Mouse (Mus musculus): ENCODE results near the gene BC016579. TPM values are rescaled to one million over a fixed set of nuclear protein-coding genes. Genes with fewer than 3 reads are reported as not detected.

Gene BC016579
- polyA plus RNA-seq, 1 experiment from 2014 or later, result not detected

- WGBS, result 77% methylated on average over 2 of the region's 2 CpGs
- Histone ChIP-seq H3K4me3 (no peak overlapping the region), H3K36me3 (no peaks in the 10 kb centered on the region), H3K9me3 (replicated peaks) (no peaks in the 10 kb centered on the region), H3K9ac (no peak overlapping the region), H3K4me2 (replicated peaks) (no peak overlapping the region), H3K4me1 (no peaks in the 10 kb centered on the region; the same call in 1 of the 2 replicates), H3K27ac (no peak overlapping the region), H3K27me3 (no peaks in the 10 kb centered on the region)
- no peak for ATAC-seq (ENCODE audit: low FRiP score)
Measured at GRCm38 (mm10) chr16:45666136-45666535, 12.3 kb upstream of the BC016579 start.

GRCm38 (mm10) chr16:45662381-45662780 is 8.5 kb upstream of the BC016579 start:
- Histone ChIP-seq H3K4me2 (replicated peaks) (no peak overlapping the region), H3K9me3 (replicated peaks) (no peaks in the 10 kb centered on the region), H3K27me3 (no peaks in the 10 kb centered on the region), H3K4me3 (no peak overlapping the region), H3K27ac (no peak overlapping the region), H3K9ac (no peak overlapping the region), H3K36me3 (no peaks in the 10 kb centered on the region), H3K4me1 (no peaks in the 10 kb centered on the region)
- no peak for ATAC-seq (ENCODE audit: low FRiP score)

- H3K27me3 ChIP-seq, result peaks cover 3% of the 10 kb centered on the region; the same call in 1 of the 2 replicates
- H3K9ac ChIP-seq, result no peak overlapping the region
- no peak for ATAC-seq (ENCODE audit: low FRiP score)
- no peaks in the 10 kb centered on the region for H3K4me1 ChIP-seq
- no peak overlapping the region for H3K27ac ChIP-seq
- WGBS, result 94% methylated on average over 4 of the region's 4 CpGs
- no peak overlapping the region for H3K4me3 ChIP-seq
- no peaks in the 10 kb centered on the region for H3K36me3 ChIP-seq
- no peaks in the 10 kb centered on the region for H3K9me3 ChIP-seq (replicated peaks)
- H3K4me2 ChIP-seq (replicated peaks), result no peak overlapping the region
Measured at GRCm38 (mm10) chr16:45659596-45659995, 5.7 kb upstream of the BC016579 start.

GRCm38 (mm10) chr16:45658248-45658647 is 4.4 kb upstream of the BC016579 start:
- Histone ChIP-seq H3K4me1 (peaks cover 6% of the 10 kb centered on the region), H3K9ac (no peak overlapping the region), H3K4me2 (replicated peaks) (no peak overlapping the region), H3K36me3 (no peaks in the 10 kb centered on the region), H3K4me3 (no peak overlapping the region), H3K9me3 (replicated peaks) (no peaks in the 10 kb centered on the region), H3K27ac (no peak overlapping the region), H3K27me3 (peaks cover 15% of the 10 kb centered on the region)
- WGBS, result 84% methylated on average over 1 of the region's 1 CpGs
- no peak for ATAC-seq (ENCODE audit: low FRiP score)

- no peak overlapping the region for H3K4me3 ChIP-seq
- no peak overlapping the region for H3K27ac ChIP-seq
- no peak overlapping the region for H3K4me2 ChIP-seq (replicated peaks)
- no peaks in the 10 kb centered on the region for H3K9me3 ChIP-seq (replicated peaks)
- H3K36me3 ChIP-seq, result no peaks in the 10 kb centered on the region
- no peak overlapping the region for H3K9ac ChIP-seq
- 90% methylated on average over 12 of the region's 12 CpGs for WGBS
- peaks cover 8% of the 10 kb centered on the region for H3K4me1 ChIP-seq
- H3K27me3 ChIP-seq, result peaks cover 18% of the 10 kb centered on the region
- no peak for ATAC-seq (ENCODE audit: low FRiP score)
Measured at GRCm38 (mm10) chr16:45657574-45658159, 3.8 kb upstream of the BC016579 start.

- Histone ChIP-seq H3K36me3 (no peaks in the 10 kb centered on the region), H3K27me3 (peaks cover 18% of the 10 kb centered on the region), H3K4me1 (peaks cover 8% of the 10 kb centered on the region), H3K9me3 (replicated peaks) (no peaks in the 10 kb centered on the region), H3K4me2 (replicated peaks) (0 out of 2 replicates have a peak overlapping the region, but pooled peaks have one; percentile 57), H3K27ac (no peak overlapping the region), H3K9ac (no peak overlapping the region), H3K4me3 (no peak overlapping the region)
- ATAC-seq (ENCODE audit: low FRiP score), result no peak
- WGBS, result 70% methylated on average over 9 of the region's 9 CpGs
Measured at GRCm38 (mm10) chr16:45654465-45654864, 597 bp upstream of the BC016579 start.

- peaks cover 8% of the 10 kb centered on the region for H3K4me1 ChIP-seq
- WGBS, result 16% methylated on average over 17 of the region's 17 CpGs
- H3K9ac ChIP-seq, result no peak overlapping the region
- H3K27ac ChIP-seq, result no peak overlapping the region
- peak overlapping the region; percentile 25 for H3K4me3 ChIP-seq
- peak overlapping the region; percentile 57 for H3K4me2 ChIP-seq (replicated peaks)
- H3K9me3 ChIP-seq (replicated peaks), result no peaks in the 10 kb centered on the region
- ATAC-seq (ENCODE audit: low FRiP score), result no peak
- H3K27me3 ChIP-seq, result peaks cover 18% of the 10 kb centered on the region
- H3K36me3 ChIP-seq, result no peaks in the 10 kb centered on the region
Measured at GRCm38 (mm10) chr16:45653009-45653933, 597 bp downstream of the BC016579 start.

GRCm38 (mm10) chr16:45651497-45651896 is 2.4 kb downstream of the BC016579 start:
- no peak overlapping the region for H3K4me3 ChIP-seq
- H3K9me3 ChIP-seq (replicated peaks), result no peaks in the 10 kb centered on the region
- no peak overlapping the region for H3K4me2 ChIP-seq (replicated peaks)
- no peak overlapping the region for H3K27ac ChIP-seq
- no peak overlapping the region for H3K9ac ChIP-seq
- peaks cover 8% of the 10 kb centered on the region for H3K4me1 ChIP-seq
- no peak for ATAC-seq (ENCODE audit: low FRiP score)
- 83% methylated on average over 2 of the region's 2 CpGs for WGBS
- no peaks in the 10 kb centered on the region for H3K36me3 ChIP-seq
- peaks cover 18% of the 10 kb centered on the region for H3K27me3 ChIP-seq

GRCm38 (mm10) chr16:45644380-45644779 is 9.5 kb downstream of the BC016579 start:
- Histone ChIP-seq H3K4me1 (no peaks in the 10 kb centered on the region), H3K27me3 (no peaks in the 10 kb centered on the region), H3K9me3 (replicated peaks) (no peaks in the 10 kb centered on the region), H3K4me3 (no peak overlapping the region), H3K27ac (no peak overlapping the region), H3K4me2 (replicated peaks) (no peak overlapping the region), H3K9ac (no peak overlapping the region), H3K36me3 (no peaks in the 10 kb centered on the region)
- WGBS, result 75% methylated on average over 6 of the region's 6 CpGs
- ATAC-seq (ENCODE audit: low FRiP score), result no peak

- ATAC-seq (ENCODE audit: low FRiP score), result no peak
- Histone ChIP-seq H3K27me3 (no peaks in the 10 kb centered on the region), H3K9me3 (replicated peaks) (no peaks in the 10 kb centered on the region), H3K9ac (no peak overlapping the region), H3K4me3 (no peak overlapping the region), H3K4me1 (no peaks in the 10 kb centered on the region), H3K36me3 (no peaks in the 10 kb centered on the region), H3K27ac (no peak overlapping the region), H3K4me2 (replicated peaks) (no peak overlapping the region)
- WGBS, result 84% methylated on average over 3 of the region's 3 CpGs
Measured at GRCm38 (mm10) chr16:45643944-45644343, 9.9 kb downstream of the BC016579 start.

GRCm38 (mm10) chr16:45641301-45641700 is 12.6 kb downstream of the BC016579 start:
- no peak for ATAC-seq (ENCODE audit: low FRiP score)

GRCm38 (mm10) chr16:45640070-45640762 is 13.7 kb downstream of the BC016579 start:
- no peak overlapping the region for H3K4me2 ChIP-seq (replicated peaks)
- no peak overlapping the region for H3K9ac ChIP-seq
- no peaks in the 10 kb centered on the region for H3K36me3 ChIP-seq
- no peak overlapping the region for H3K4me3 ChIP-seq
- no peaks in the 10 kb centered on the region for H3K4me1 ChIP-seq
- no peak overlapping the region for H3K27ac ChIP-seq
- WGBS, result 82% methylated on average over 10 of the region's 10 CpGs
- no peaks in the 10 kb centered on the region for H3K9me3 ChIP-seq (replicated peaks)
- ATAC-seq (ENCODE audit: low FRiP score), result no peak
- no peaks in the 10 kb centered on the region for H3K27me3 ChIP-seq

More at GRCm38 (mm10) chr16:45641301-45641700, 12.6 kb downstream of the BC016579 start:
- whole genome bisulfite sequencing, result 80% methylated on average over 3 of the region's 3 CpGs
- Histone ChIP-seq H3K4me3 (no peak overlapping the region), H3K9me3 (replicated peaks) (no peaks in the 10 kb centered on the region), H3K4me1 (no peaks in the 10 kb centered on the region), H3K27ac (no peak overlapping the region), H3K36me3 (no peaks in the 10 kb centered on the region), H3K9ac (no peak overlapping the region), H3K27me3 (no peaks in the 10 kb centered on the region), H3K4me2 (replicated peaks) (no peak overlapping the region)
